Comparison of ENCODE assay signal across 8 mouse cellular contexts in genomic region chr4:132353481-132353885, GRCm38 (mm10). TPM values are rescaled to one million over a fixed set of nuclear protein-coding genes. Genes with fewer than 3 reads are reported as not detected.
DNase-seq lines count a peak whose midpoint lies in the region; ATAC-seq and TF ChIP-seq lines count a peak whose summit lies in the region.

Gene Rcc1 (minus strand): TSS chr4:132353605.

- peaks cover 14% of the 10 kb centered on the region for H3K4me1 ChIP-seq in bone marrow macrophage, adult 2 months (ENCODE audit: control insufficient read depth, insufficient read depth, low read length)
- no peaks in the 10 kb centered on the region; the same call in 1 of the 2 replicates for H3K4me1 ChIP-seq in embryonic fibroblast, embryonic 13.5 days (ENCODE audit: control insufficient read depth, insufficient read depth, low read length)
- peaks cover 10% of the 10 kb centered on the region; the same call in 1 of the 2 replicates for H3K4me1 ChIP-seq in heart, embryonic 10.5 days
- H3K4me1 ChIP-seq in kidney, embryonic 15.5 days: peaks cover 18% of the 10 kb centered on the region

- no peaks in the 10 kb centered on the region for H3K9me3 ChIP-seq in heart, embryonic 10.5 days
- no peaks in the 10 kb centered on the region for H3K9me3 ChIP-seq in kidney, embryonic 15.5 days (replicated peaks)

- DNase-seq in A20 (ENCODE audit: low read depth, low spot score): peak; percentile 97
- peak; percentile 97 for DNase-seq in heart, embryonic 10.5 days (ENCODE audit: low spot score)
- DNase-seq in liver: peak; percentile 94
- peak; percentile 92 to 97 for DNase-seq in spleen, postnatal 4 days (ENCODE audit: low spot score in 2 of 2)

- H3K9ac ChIP-seq in kidney, embryonic 15.5 days: peak within 1 kb of the TSS; percentile 89

- TF ChIP-seq POLR2A in bone marrow macrophage, adult 2 months (IDR thresholded peaks at IDR 0.05; ENCODE audit: borderline replicate concordance, low read depth, low read length): peak; percentile 87
- TF ChIP-seq POLR2A in embryonic fibroblast, embryonic 13.5 days (IDR thresholded peaks at IDR 0.05; ENCODE audit: low read depth, low read length): peak; percentile 100

- TF ChIP-seq CTCF in bone marrow macrophage, adult 2 months (IDR thresholded peaks at IDR 0.05; ENCODE audit: low read depth, low read length): no peak
- TF ChIP-seq CTCF in embryonic fibroblast, embryonic 13.5 days (IDR thresholded peaks at IDR 0.05; ENCODE audit: borderline replicate concordance, insufficient read depth, low read length): no peak

- ATAC-seq in kidney, embryonic 15.5 days (replicated peaks; ENCODE audit: low FRiP score): peak; percentile 89
- peak; percentile 96 for ATAC-seq in monocyte, adult 5-6 weeks (replicated peaks; ENCODE audit: insufficient number of reproducible peaks, low FRiP score, low TSS enrichment, poor library complexity, severe bottlenecking)

- no peaks in the 10 kb centered on the region for H3K27me3 ChIP-seq in heart, embryonic 10.5 days (ENCODE audit: insufficient read depth, poor library complexity, severe bottlenecking)
- H3K27me3 ChIP-seq in kidney, embryonic 15.5 days: no peaks in the 10 kb centered on the region

- peak within 1 kb of the TSS; percentile 95 for H3K4me3 ChIP-seq in bone marrow macrophage, adult 2 months (ENCODE audit: insufficient read depth, low read length)
- H3K4me3 ChIP-seq in embryonic fibroblast, embryonic 13.5 days (ENCODE audit: insufficient read depth, low read length): peak within 1 kb of the TSS; percentile 94
- peak within 1 kb of the TSS; percentile 76 for H3K4me3 ChIP-seq in heart, embryonic 10.5 days
- peak within 1 kb of the TSS; percentile 83 for H3K4me3 ChIP-seq in kidney, embryonic 15.5 days (replicated peaks)

- peak within 1 kb of the TSS; percentile 77 for H3K4me2 ChIP-seq in kidney, embryonic 15.5 days

- H3K27ac ChIP-seq in bone marrow macrophage, adult 2 months (ENCODE audit: insufficient read depth, low read depth, low read length): peak within 1 kb of the TSS; percentile 91
- peak within 1 kb of the TSS; percentile 86 for H3K27ac ChIP-seq in embryonic fibroblast, embryonic 13.5 days (ENCODE audit: insufficient read depth, low read length)
- H3K27ac ChIP-seq in heart, embryonic 10.5 days: peak within 1 kb of the TSS; percentile 92
- H3K27ac ChIP-seq in kidney, embryonic 15.5 days: peak within 1 kb of the TSS; percentile 98

- H3K36me3 ChIP-seq in heart, embryonic 10.5 days: peaks cover 48% of the 10 kb centered on the region
- H3K36me3 ChIP-seq in kidney, embryonic 15.5 days: peaks cover 48% of the 10 kb centered on the region

- WGBS in heart, embryonic 10.5 days: under 1% methylated on average over 31 of the region's 31 CpGs
- under 1% methylated on average over 31 of the region's 31 CpGs for WGBS in kidney, embryonic 15.5 days

RNA-seq across cellular contexts. Expression of gene Rcc1, which starts in this region (rescaled TPM):
- polyA plus RNA-seq in bone marrow macrophage, adult 2 months (2012; ENCODE audit: insufficient read depth, insufficient read length, missing spikeins): 19.5 and 19.8 TPM in 2 replicates
- polyA plus RNA-seq in embryonic fibroblast, embryonic 13.5 days (2011; ENCODE audit: insufficient read length, low read depth, missing spikeins): 33.6 and 34.4 TPM in 2 replicates
- polyA plus RNA-seq in heart, embryonic 10.5 days (2016; fragmentation: Nextera tagmentation; extraction: Ambion mirVana): 61.4 and 93.4 TPM in 2 replicates
- polyA plus RNA-seq in kidney, embryonic 15.5 days (2015; fragmentation: Nextera tagmentation; extraction: Ambion mirVana): 88.9 and 92.7 TPM in 2 replicates
- 2.9 to 7.7 TPM (median 6.1 TPM) in 3 replicates for total RNA-seq in monocyte, adult 5-6 weeks (2017)

Comparison
In these comparisons a context has a peak if more than half of its experiments do, and no peak if none do; other contexts are left out.
1. Peak in every context shown above with its lines: DNase-seq, ATAC-seq, H3K4me3 ChIP-seq and H3K27ac ChIP-seq.